Mouse (Mus musculus) thymus, postnatal 36 days (tissue): ENCODE results near the gene Dcps.

Source experiments
- DNase-seq, 2 experiments: peaks; one replicate each; pipeline ENCODE4 v3.0.0; 2022; ENCODE audit warnings: mixed read lengths in 2 of 2

Gene Dcps

DNA sequence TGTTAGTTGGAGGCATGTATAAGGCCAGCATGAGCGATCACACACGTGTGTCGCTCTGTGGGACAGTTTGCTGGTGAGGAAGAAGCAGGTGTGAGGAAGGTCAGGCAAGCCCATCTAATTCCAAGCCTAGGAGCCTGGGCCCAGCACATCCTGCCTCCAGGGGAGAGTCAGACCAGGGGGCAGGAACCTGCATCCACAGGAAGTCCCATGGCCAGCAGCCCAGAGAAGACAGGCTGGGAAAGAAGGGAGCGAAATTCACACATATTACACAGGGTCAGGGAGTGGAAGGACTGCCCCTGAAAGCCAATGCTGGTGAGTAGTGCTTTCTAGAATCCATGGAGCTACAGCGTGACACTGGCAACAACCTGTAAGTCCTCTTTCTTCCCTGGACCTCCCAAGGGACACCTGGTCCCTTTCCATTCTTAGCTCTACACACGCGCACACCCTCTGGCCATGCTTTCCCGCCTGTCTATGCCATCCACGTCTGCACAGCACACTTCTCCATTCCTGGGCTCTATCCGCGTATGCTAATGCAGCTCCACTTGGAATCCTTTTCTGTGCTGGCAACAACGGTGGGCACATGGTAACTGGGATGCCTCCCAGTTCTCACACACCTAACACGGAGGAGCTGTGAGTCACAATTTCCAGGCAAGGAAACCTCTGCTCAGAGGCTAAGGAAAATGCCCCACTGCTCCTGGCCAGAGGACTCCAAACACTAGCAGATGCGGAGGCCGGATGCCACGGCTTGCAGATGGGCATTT, 44.0 kb downstream of the Dcps start:
- DNase-seq, result no peak

DNA sequence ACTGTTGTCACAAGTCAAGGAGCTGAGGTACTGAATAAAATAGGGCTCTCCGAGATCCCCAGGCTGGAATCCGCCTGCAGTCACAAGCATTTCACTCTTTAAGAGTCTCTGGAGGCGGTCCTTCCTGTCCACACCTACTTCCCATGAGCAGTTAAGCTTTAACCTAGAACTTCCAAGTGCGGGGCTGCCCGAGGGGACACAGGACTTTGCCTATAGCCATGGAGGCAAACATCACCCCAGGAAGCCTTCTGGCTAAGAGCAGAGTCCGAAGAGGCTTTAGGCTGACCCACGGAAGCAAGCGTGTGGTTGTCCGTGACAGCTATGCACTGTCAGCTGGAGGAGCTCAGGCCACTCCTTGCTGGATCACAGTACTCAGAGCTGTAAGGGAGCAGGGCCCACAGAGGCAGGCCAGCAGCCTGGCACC, 46.9 kb downstream of the Dcps start:
- DNase-seq, result no peak

DNA sequence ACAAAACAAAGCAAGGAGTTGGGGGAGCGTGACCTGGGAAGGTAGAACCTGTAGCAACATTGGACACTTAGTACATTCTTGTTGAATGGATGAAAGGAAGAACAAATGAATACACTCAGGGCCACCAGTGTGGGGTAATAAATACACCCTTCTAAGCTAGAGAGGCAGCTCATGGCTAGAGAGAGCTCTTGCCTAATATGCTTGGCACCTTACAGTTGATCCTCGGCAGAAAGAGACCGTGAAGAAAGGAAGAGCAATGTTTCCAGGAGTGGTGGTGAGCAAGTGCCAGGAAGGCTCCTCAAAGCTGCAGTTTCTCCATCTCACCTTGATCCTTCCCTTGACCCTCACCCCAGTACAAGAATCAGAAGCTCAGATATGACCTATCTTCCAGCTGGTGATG, 47.3 kb downstream of the Dcps start:
- DNase-seq, result no peak

DNA sequence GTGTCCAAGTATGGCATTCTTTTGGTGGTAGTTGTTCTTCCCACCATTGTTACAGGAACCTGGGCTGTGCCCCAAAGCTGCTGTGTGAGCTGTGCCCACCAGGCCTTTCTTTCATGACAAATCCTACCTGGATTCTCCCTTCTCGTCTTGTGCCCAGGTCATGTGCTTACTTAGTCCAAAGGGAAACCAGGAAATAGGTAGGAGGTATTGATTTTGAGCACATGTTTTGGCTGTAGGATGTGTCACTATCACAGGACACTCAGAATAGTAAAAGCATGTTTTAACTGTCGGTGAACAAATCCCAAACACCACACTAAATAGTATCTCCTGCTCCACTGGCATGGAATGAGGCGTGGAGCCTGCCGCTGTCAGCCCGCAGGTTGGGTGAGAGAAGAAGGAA, 48.3 kb downstream of the Dcps start:
- DNase-seq, result no peak

DNA sequence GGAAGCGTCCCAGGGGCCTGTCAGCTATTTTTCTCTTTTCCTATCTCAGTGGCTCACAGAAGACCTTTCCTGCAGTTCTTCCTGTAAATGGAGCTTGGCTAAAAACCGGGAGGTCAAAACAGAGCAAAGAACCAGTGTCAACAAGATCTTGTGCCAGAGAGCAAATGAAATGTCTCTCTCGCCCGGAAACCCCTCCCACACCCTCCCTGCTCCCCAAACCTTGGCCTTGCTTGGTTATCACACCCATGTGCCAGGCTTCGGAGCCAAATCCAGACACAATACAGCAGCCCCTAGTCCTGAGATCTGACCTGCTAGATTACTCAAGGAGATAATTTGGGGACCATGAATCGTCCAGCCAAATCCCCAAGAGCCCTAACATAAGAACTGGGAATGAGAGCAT, 48.7 kb downstream of the Dcps start:
- no peak for DNase-seq

DNA sequence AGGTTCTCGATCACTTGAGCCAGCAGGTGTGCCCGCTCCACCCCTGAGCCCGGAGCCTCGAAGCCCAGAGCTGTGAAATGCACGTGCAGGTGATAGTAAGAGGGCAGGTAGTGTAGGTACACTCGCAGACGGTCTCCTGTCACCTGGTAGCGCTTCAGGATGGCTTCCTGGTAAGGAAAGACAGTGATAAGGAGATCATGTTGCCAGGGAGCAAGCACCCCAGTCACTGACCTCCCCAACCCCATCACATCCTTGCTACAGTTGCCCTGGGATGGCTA, 51.2 kb downstream of the Dcps start:
- no peak for DNase-seq

DNA sequence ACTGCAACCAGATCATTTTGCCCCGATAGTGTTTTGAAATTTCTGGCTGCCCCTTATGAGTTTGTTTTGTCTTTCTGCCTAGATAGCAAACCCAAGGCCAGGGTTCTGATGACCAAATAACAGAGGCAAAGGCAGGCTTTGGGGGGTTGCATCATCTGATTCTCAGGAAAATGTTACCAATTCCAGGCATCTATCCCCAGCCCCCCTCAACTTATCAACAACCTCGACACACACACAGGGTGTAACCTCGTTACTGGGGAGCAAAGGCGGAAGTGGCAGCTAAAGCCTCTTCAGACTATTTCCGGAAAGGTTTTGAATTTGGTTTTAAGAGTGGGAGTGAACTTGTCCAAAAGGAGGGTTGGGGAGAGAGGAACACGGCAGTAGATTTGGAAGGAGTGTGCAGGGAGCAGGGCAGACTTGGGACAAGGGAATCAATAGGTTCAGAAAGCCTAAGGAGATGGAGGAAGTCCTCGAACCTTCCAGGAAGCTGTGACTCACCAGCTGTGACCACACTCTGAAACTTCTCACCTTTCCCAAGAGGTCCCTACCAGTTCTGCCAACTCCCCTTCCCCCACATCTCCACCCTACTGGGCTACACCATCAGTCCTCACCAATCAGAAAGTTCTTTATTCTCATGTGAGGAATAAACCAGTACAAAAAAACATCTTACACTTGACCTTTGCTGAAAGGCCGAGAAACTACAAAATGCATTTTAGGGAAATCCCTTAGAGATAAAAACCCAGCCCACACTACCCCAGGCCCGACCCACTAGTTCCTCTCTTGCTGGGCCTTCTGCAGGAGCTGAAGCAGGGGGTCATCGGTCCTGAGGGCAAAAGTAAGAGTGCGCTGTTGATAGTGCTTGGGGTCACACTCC, 51.8 kb downstream of the Dcps start:
- peak; percentile 39 to 43 for DNase-seq

DNA sequence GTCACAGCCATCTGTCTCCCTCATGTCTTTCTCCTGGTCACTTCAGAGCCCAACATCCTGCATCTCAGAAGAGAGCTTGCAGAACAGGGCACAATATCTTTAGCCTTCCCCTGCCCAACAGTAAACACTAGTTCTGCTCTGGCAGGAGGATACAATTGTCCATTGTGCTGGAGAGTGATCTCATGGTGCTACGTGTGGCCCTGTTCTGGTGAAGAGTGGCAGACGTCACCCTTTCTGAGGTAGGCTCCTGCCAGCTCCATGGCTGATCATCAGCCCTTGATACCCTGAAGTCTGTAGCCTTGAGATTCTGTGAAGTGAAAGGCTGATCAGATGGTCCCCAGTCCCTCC, 52.4 kb downstream of the Dcps start:
- DNase-seq, result no peak

DNA sequence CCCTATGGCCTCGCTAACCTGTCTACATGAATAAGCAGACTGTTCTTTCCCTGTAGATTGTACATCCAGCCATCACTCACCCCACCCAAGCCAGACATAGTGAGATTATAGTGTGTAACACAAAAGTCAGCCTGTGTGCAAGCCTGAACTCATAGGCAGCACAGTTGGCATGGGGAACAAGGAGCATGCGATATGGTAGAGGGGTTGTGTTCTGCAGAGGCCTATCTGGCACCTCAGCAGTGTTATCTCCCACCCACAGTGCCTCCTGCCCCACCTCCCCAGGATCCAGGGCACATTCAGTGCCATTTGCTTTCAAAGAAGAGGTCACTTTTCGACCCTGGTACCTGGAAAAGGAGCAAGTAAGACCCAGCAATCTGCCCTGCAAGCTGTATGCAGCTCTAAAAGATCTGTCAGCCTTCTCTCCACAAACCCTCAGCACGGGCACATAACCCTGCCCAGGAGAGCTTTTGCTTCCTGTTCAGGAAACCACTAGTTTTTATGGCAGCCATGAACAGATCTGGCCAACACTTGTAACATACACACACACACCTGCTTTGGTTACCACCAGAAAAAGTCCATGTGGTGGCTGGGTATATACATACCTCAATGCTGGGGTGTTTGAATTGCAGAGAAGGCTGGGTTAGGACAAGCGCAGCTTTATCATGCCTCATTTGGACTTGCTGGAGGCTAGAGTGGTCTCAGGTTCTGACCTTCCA, 53.2 kb downstream of the Dcps start:
- peak in 1 of 2 experiments; percentile 15 for DNase-seq

DNA sequence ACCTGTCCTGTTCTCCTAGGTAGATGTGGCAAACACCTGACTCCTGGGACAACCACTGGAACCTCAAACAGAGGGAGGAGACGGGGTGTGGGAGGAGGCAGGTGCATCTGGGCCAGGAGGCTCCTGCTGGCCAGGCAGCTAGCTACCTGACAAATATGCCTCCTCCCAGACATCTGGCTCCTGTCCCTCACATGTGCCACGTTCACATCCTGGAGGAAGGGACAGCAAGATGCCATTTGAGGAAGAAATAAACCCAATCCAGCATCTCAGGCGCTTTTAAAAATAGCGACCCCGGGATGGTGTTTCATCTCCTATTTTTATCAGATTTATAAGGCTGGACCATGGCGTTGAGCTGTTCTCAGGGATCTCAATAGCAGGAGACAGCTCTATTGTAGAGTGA, 56.7 kb downstream of the Dcps start, which contains the start of gene St3gal4:
Gene St3gal4 (minus strand): TSS at position 101 of the 400 bp plus-strand sequence.
- no peak for DNase-seq

DNA sequence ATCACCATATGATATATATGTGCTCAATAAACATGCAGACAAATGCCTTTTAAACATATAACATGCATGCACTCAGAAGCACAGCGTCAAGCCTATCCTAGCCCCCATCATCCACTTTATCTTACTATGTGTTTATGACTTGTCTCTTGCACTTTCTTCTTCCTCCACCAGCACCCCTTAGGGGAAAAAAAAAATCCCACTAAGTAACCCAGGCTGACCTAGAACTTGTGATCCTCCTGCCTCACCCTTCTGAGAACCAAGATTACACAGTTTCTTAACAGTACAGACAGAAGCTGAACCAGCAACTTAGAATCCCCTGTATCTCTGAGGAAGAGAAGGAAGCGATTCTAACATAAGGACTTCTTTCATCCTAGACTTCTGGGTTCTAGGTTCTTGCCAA, 57.3 kb downstream of the Dcps start:
- DNase-seq, result no peak

DNA sequence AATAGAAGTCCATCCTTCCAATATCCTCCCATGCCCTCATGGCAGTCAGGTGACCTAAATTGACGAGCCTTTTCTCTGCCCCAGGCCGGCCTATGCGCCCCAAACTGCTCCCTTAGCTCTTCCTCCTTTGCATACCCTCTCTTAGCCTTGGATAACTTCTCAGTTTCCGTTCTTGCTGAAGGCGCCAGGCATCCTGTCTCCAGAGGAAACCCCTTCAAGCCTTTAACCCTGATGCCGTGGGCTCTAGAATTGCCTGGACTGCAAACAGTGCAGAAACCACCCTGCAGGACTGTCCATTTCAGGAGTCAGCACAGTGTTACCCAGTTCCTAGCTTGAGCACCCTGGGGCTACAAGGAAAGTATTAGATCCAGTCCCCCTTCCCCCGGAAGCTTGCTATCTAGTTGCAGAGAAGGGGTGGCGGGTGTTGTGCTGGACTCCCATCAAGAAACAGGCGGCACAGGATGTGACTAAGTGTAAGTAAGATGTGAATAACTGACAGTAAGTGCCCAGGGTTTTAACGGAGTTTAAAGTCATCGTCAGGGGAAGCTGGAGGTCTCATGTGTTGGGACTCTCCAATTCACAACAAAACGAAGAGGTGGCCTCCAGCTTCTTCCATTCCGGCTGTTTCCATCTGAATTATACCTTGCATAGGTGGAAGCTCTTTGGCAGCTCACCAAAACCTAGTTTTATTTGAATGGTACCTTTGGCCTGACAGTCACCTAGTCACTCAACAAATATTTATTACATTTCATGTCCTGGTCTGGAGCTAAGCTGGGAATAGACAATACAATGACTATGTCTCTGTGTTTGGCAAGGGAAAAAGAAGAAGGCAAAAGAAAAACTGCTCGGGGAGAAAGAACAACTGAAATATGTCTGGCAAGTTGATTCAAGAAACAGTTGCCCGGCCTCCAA, 58.2 kb downstream of the Dcps start:
- peak; percentile 51 to 52 for DNase-seq

DNA sequence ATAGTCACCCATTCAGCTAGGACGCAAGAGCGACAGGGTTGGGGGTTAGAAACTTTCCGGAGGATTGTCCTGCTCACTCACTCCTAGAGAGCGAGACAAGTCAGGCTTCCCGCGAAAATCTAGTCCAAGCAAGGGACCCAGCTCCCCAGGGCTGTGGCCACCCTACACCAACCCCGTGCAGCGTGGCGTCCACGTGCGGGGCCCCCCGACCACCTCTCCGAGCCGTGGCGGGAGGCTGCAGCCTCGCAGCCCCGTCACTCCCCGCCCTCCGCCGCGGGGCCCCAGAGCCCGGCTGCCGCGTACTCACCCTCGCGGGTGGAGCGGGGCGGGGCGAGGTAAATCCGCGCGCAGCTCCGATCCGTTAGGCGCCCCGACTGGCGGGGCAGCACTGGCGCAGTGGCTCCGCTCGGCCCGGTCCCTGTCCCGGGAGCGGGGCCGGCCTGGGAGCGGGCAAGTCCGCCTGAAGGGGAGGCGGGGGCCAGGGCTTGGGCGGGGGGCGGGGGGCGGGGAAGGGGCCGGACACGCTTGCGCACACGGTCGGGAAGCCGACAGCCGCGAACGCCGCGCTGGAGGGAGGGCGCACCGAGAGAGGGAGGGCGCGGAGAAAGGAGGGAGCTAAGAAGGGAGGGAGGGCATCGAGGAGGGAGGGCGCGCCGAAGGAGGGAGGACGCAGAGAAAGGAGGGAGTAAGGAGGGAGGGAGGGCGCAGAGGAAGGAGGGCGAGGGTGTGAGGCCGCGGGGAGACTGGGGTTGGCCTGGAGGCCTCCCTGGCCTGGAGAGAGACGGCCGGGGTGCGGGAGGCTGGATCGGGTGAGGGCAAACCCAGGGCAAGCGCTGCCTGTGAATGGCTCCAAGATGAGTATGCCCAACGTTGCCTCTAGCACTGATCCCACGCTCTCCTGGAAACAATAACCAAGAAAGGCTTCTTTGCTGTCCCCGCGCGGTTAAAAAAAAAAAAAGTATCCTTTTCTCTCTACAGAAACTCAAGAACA, 59.2 kb downstream of the Dcps start:
- DNase-seq, result peak; percentile 82 to 87

DNA sequence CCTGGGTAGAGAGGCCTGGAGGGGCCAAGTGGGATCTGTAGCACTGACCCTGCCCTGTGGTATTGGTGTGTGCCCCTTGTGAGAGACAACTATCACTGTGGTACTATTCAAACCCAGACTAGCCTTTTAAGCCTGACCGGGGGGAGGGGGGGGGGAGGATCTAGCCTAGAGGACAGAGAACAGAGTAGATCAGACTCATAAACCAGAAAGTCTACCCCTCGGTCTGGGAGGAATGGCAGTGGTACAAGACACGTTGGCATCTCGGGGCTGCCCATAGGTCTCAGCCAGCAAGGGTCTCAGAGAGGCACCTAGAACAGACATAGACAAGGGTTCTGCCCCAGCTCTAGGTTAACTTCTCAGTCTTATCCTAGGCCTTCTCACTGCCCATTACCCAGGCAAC, 60.1 kb downstream of the Dcps start:
- no peak for DNase-seq

DNA sequence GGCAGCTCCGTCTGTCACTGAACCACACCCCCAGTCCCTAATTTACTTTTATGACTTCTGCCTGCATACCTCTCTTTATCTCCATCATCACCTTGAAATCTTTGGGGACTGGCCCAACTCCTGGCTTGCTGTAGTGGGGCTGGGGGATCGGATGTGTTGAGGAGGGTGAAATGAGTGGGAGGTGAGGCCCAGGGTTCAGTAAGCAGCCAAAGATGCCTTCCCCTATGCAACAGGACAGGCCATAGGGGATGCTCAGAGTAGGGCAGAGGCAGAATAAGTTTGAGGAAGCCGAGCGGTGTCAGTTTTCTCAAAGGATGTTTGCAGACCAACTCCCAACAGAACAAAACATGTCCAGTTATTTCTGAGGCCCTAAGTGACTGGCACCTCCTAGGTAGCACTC, 60.6 kb downstream of the Dcps start:
- no peak for DNase-seq

DNA sequence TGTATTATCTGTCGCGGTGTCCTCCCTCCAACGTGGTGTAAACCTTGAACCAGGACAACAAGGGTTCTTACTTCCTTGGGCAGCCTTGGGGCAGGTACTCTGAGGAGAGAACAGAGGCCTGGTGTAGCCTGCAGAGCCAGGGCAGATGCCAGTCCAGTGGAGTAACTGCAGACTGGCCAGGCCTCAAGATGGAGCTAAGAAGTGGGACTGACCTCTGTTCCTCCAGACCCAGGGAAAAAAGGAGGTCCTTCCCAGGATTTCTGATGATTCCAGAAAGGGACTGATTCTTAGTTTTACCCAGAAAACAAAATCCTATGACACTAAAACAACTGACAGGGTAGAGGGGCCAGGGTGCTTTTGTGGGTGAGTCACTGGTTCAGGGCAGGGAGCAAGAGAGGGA, 61.6 kb downstream of the Dcps start:
- no peak for DNase-seq

DNA sequence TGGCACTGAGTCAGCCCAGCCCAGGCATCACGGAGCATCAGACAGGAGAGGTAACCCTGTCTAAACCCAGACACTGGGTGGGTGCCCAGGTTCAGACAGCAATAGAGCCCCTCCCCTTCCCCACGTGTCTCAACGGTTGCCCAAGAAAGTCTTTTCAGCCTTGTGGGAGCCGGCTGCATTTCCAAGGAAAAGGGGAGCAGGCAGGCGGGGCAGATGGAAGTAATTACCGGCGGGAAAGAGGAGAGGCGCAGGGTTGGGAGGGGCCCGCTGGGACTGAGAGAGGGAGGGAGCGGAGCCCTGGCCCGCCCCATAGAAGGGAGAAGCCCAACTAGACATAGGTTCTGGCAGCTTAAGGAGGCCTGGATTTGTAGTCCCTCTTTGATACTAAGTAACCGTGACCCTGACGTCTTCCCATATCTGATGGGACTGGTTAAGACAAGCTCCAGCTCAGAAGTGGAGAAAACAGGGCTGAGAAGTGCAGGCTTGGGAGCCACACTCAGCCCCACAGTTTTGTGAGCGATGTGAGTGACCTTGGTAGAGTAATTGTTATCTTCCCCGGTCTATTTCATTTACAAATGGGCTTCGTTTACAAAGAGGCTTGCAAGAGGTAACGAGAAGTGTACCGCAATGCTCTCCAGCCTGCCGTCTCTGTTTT, 63.8 kb downstream of the Dcps start:
- DNase-seq, result no peak

DNA sequence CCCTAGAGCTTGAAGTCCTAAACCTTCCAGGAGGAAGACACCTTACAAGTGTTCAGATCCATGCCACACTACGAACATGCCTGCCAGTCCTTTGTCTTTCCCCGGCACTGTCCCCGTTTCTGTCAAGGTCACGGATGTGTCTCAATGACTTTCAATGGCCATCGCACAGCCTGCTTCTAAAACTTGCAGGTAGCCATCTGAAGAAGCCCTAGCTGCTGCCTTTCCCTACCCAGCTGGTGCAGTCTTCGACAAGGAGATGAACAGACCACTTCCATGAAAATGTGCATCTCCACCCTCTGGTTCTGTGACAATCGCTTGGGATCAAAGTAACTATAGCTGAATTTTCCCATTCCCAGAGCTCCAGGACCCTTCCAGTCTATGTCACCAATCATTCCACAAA, 64.4 kb downstream of the Dcps start:
- DNase-seq, result no peak

DNA sequence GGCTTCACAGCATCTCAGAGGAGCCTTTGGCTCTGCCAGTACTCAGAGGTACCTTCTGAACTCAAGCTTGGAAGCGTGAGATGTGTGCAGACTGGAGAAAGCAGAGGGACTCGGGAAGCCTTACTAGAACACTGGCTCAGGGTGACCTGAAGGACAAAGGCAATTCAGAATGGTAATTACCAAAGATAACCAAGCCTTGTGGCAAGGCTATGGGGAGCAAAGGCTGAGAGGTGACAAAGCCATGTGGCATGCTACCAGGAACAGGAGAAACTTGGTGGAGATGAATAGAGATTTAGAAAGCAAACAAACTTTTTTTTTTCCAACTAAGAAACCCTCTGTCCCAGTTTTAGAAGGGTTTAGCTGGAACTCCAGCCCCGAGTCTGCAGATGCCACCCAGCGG, 65.3 kb downstream of the Dcps start:
- no peak for DNase-seq

DNA sequence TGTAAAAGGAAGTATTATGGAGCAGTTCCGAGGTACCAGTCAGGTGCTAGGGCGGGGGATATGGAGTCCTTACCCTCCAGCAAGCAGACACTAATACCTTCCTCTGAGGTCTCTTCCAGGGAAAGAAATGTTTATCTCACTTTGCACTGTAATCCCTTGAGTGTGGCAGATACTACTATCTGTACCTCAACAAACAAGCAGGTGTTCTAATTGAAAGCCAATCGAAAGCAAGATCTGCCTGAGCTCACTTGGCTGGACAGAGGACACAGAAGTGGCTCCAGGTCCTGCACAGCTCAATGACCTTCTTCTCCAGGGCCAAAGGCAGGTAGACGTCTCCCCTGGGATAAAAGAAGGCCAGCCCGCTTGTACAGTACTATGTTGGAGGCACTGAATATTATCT, 65.8 kb downstream of the Dcps start:
- DNase-seq, result no peak

DNA sequence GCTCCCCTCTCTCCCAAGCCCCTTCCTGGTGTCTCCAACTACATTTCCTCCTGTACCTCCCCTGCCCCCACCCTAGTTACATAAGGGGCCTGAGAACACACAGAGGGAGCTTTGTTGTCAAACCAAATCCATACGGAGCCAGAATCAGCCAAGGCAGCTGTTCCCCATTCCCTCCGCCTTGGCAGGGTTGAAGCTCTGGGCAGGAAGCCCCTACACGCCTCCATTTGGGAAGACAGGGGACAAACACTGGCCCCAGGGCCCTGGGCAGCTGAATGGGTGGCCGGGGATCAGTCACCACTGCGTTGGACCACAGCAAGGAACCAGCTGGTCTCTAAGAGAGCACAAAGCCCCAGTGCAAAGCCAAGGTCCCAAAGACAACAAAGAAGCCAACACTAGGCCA, 66.9 kb downstream of the Dcps start:
- DNase-seq, result no peak
